Mouse (Mus musculus) frontal cortex, adult (tissue): ENCODE measurements around the gene Mon1b.

Experiments used
- ATAC-seq: cut with Nextera tagmentation; 2 replicates; pipeline ENCODE4 v1.9.2; 2017; ENCODE audit warnings: mild to moderate bottlenecking, moderate library complexity, mixed read lengths; ENCODE audit not compliant: low TSS enrichment

Mon1b gene

DNA sequence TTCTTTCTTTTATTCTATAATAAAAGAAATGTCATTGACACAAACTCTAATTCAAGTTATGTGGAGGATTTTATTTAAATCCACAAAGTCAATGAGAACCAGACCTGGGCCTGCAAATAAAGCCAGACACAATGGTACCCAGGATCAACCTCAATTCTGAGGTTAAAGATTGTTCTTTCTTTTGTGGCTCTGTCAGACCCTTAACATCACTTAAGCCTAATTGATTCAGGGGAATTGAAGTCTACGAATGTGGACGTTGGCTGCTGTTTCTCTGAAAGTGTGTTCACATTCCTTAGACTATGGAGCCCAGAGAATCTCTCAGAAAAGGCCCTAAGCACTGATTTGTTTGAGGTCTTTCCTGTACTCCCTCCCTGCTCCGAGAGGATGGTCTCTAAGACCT, 37.9 kb downstream of the Mon1b start:
- ATAC-seq = no peak

DNA sequence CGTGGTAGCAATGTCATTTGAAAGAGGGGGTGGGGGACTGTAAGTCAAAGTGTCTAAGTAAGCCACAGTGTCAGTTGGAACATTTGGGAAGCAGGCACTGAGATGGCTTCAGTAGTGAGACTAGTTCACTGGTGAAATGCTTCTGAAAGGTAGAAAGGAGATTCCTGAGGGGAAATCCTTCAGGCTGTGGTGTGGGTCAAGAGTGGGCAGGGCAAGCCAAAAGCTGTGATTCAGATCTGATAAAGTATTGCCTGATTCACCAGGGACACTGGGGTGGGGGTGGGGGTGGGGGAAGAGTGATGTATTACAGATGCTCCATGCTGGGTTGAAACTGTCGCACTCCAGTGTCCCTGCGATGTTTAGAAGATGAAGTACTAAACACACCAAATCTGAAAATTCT, 39.2 kb downstream of the Mon1b start:
- no peak for ATAC-seq

DNA sequence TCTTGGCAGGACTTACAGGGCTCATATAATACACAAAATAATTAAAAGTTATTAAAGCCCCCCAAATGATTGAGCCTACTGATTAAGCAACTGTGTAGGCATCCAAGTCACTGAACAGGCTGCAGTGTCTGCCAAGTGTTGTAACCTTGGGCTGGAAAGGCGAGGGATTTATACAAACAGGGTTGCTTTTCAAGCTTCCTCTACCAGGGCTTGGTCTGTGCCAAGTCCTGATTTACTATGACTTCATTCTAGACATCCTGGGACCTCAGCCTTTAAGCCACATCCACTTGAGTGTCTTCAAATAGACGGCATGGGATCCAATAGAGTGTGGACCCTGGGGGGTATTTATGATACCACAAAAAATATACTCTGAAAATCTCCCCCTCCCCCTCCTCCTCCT, 39.9 kb downstream of the Mon1b start:
- ATAC-seq = no peak

- no peak for ATAC-seq
Observed at GRCm38 (mm10) chr8:113676811-113677210, 41.4 kb downstream of the Mon1b start.

DNA sequence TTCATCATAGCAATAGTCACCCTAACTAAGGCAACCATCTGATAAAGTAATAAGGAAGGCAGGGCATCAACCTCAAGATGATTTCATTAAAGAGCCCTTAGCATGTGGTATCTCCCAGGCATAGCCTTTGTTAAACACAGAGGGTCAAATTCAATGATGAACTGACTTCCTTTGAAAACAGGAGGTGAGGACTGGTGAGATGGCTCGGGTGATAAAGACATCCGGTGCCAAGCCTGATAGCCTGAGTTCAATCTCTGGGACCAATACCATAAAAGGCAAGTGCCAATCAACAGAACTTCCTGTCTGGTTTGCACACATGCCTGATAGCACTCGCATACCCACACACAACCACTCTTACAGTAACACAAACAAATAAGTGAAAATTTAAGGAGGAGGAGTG, 44.0 kb downstream of the Mon1b start:
- ATAC-seq = no peak

DNA sequence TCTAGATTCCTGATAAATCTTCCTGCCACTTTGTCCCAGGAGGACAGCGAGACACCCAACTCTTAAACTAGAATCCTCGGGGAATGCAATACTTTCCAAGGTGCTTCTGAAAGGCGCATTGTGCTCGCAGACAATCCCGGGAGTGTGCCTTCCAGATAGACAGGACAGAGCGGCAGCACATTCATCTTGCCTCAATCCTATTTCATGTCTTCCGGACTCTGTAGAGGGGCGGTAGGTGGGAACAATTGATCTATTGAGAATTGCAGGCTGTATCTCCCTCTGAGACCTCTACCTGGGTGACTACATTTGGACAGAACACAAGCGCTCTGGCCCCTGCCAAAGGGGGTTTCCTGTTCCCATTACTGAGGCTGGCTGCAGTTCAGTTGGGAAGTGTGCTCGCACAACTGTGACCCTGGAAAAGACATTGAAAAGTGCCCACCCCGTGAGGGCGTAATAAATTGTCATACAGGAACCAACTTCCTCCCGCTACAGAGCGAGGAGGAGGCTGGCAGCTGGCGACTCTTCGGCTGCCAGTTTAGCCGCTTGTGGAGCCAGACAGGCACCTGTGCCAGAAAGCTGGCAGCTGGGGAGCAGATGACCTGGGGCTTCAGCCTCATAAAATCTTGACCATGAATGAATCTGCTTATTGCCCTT, 52.6 kb downstream of the Mon1b start:
- ATAC-seq = no peak

DNA sequence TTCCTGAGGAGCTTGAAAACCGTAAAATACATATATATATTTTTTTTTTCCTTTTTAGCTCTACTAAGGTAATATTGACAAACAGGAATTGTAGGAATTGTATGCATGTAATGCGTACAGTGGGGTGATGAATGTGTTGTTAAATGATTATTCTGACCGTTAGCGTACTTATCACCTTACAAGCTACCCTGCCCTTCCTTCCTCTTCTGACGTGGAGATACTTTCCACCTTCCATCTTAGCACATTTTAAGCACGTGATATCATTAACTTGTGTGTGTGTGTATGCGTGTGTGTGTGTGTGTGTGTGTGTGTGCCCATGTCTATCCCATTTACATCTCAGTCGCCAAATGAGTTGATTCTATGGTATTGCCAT, 53.1 kb downstream of the Mon1b start:
- ATAC-seq = no peak

- no peak for ATAC-seq
Observed at GRCm38 (mm10) chr8:113691622-113692343, 56.4 kb downstream of the Mon1b start.
